Mouse (Mus musculus) erythroblast, embryonic 14.5 days (primary cell): ENCODE data around the gene Rbbp6. TPM values are rescaled to one million over a fixed set of nuclear protein-coding genes. Genes with fewer than 3 reads are reported as not detected.

ENCODE experiments used
- H3K27me3 ChIP-seq: 2 replicates; pipeline ENCODE4 v1.6.1; 2012; ENCODE audit warnings: inconsistent platforms; ENCODE audit not compliant: control insufficient read depth
- H3K36me3 ChIP-seq: 2 replicates; pipeline ENCODE4 v1.6.1; 2012; ENCODE audit warnings: mild to moderate bottlenecking, inconsistent platforms; ENCODE audit not compliant: control insufficient read depth
- H3K4me1 ChIP-seq: 2 replicates; pipeline ENCODE4 v1.6.1; 2012; ENCODE audit warnings: inconsistent platforms; ENCODE audit not compliant: control insufficient read depth
- H3K4me3 ChIP-seq: replicated peaks from 2 replicates; pipeline ENCODE3; 2012; ENCODE audit warnings: moderate library complexity, mild to moderate bottlenecking, inconsistent platforms
- H3K9me3 ChIP-seq: 2 replicates; pipeline ENCODE4 v1.6.1; 2012; ENCODE audit warnings: low read length, inconsistent platforms, mixed read lengths; ENCODE audit not compliant: control insufficient read depth
- GATA1 ChIP-seq: IDR thresholded peaks from 2 replicates; pipeline ENCODE4 v1.6.1; 2012; ENCODE audit warnings: low read length, inconsistent platforms, mixed read lengths
- TAL1 ChIP-seq: IDR thresholded peaks from 3 replicates; pipeline ENCODE4 v1.6.1; 2012; ENCODE audit warnings: low read length, inconsistent platforms, mixed read lengths
- polyA plus RNA-seq: library from polyadenylated mRNA; stranded (reverse); fragments of >175 nt; gene quantifications from 2 replicates; pipeline ENCODE4 v1.2.3, GENCODE M21; 2012

Rbbp6 gene
- polyA plus RNA-seq, 1 experiment: 4.7 TPM

- Histone ChIP-seq H3K36me3 (peaks cover 84% of the 10 kb centered on the region), H3K4me3 (no peak overlapping the region), H3K9me3 (no peaks in the 10 kb centered on the region), H3K4me1 (no peaks in the 10 kb centered on the region), H3K27me3 (no peaks in the 10 kb centered on the region)
- TF ChIP-seq GATA1 (no peak), TAL1 (no peak)
Measured at GRCm38 (mm10) chr7:123001341-123002027, 36.0 kb downstream of the Rbbp6 start.

DNA sequence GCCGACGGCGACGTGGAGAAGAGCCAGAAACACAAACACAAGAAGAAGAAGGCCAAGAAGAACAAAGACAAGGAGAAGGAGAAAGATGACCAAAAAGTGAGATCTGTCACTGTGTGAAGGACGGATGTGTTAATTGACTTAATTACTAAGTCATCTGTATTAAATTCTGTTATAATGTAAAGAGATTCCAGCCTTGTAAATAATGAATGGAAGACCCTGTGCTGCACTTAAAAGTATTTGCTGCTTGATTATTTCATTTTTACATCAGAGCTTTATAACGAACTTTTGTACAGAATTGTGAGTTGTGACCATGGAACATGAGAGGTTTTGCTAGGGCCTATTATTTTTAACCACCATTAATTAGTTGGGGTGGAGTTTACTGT lies 36.5 kb downstream of the Rbbp6 start:
- Histone ChIP-seq H3K36me3 (peaks cover 78% of the 10 kb centered on the region), H3K4me3 (no peak overlapping the region), H3K27me3 (no peaks in the 10 kb centered on the region), H3K9me3 (no peaks in the 10 kb centered on the region), H3K4me1 (no peaks in the 10 kb centered on the region)
- TF ChIP-seq TAL1: no peak
- TF ChIP-seq GATA1: no peak

DNA sequence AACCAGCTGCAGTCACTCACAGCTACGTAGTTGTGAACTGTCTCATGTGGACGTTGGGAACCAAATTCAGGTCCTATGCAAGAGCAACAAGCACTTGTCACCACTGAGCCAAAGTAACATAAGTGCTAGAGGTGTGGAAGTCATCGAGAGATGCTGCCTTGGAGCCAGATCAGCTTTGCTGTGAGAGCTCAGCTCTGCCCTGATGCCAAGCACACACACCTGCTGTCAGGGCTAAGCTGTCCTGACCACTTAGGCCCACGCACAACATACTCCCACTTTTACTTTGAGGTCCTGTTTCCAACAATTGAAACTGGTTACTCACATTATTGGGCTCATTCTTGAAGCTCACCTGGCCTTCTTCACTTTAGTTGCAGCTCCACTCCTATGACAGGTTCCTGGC lies 37.7 kb downstream of the Rbbp6 start:
- Histone ChIP-seq H3K4me3 (no peak overlapping the region), H3K9me3 (no peaks in the 10 kb centered on the region), H3K4me1 (no peaks in the 10 kb centered on the region), H3K36me3 (peaks cover 67% of the 10 kb centered on the region), H3K27me3 (no peaks in the 10 kb centered on the region)
- TF ChIP-seq GATA1 (no peak), TAL1 (no peak)

GRCm38 (mm10) chr7:123004442-123004841 lies 39.0 kb downstream of the Rbbp6 start:
- TF ChIP-seq GATA1: no peak
- no peak for TF ChIP-seq TAL1
- Histone ChIP-seq H3K36me3 (peaks cover 54% of the 10 kb centered on the region), H3K4me1 (no peaks in the 10 kb centered on the region), H3K4me3 (no peak overlapping the region), H3K27me3 (no peaks in the 10 kb centered on the region), H3K9me3 (no peaks in the 10 kb centered on the region)

DNA sequence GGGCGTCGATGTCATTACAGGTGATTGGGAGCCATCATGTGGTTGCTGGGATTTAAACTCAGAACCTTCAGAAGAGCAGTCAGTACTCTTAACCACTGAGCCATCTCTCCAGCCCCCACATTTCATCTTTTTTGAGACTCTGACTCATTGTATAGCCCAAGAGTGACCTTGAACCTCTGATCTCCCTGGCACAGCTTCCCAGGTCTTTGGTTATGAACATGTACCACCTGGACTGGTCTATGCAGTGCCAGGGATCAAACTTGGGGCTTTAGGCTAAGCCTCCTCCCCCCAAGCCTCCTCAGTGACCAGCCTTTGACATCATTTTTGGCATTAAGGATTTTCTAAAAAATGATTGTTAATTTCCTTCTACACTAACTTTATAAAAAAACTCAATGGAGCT lies 40.8 kb downstream of the Rbbp6 start:
- H3K4me3 ChIP-seq: no peak overlapping the region
- H3K9me3 ChIP-seq: no peaks in the 10 kb centered on the region
- TF ChIP-seq TAL1: no peak
- no peak for TF ChIP-seq GATA1
- no peaks in the 10 kb centered on the region for H3K4me1 ChIP-seq
- no peaks in the 10 kb centered on the region for H3K27me3 ChIP-seq
- peaks cover 37% of the 10 kb centered on the region for H3K36me3 ChIP-seq

GRCm38 (mm10) chr7:123007743-123008142 lies 42.3 kb downstream of the Rbbp6 start:
- Histone ChIP-seq H3K4me1 (no peaks in the 10 kb centered on the region), H3K4me3 (no peak overlapping the region), H3K27me3 (no peaks in the 10 kb centered on the region), H3K9me3 (no peaks in the 10 kb centered on the region), H3K36me3 (peaks cover 22% of the 10 kb centered on the region)
- TF ChIP-seq TAL1 (no peak), GATA1 (no peak)

DNA sequence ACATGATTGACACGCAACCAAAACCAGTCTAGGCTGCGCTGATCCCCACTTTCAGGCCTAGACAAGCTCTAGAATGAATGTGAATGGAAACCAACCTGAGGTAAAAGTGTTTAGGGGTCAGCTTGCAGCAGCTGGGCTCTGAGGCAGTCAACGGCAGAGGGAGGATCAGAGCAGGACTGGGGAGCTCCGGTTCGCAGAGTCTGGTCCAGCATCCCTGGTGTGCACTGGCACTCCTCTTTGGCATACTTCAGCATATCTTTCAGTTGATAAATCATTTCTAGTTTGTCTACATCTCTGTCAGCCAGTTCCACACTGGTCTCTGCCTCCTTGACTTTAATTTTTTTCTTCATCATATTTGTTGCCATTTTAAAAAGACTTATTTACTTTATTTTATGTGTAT lies 48.0 kb downstream of the Rbbp6 start:
- H3K4me3 ChIP-seq: no peak overlapping the region
- no peaks in the 10 kb centered on the region for H3K27me3 ChIP-seq
- no peak for TF ChIP-seq TAL1
- TF ChIP-seq GATA1: no peak
- H3K4me1 ChIP-seq: no peaks in the 10 kb centered on the region
- no peaks in the 10 kb centered on the region for H3K9me3 ChIP-seq
- no peaks in the 10 kb centered on the region for H3K36me3 ChIP-seq

DNA sequence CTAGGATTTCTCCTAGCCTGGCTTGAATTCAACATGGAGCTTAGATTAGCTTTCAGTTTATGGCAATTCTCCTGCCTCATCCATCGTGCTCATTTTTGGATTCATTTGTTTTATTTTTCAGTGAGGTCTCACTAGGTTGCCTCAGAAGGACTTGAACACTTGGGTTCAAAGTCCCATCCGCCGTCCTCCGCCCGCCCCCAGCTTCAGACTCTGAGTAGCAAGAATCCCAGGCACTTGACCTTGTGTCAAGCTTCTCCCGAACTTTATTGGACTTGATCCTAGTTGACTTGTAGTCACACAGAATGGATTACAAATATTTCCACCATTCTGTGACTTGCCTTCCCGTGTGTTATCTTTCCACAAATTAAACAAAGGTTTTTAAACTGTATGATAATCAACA lies 49.2 kb downstream of the Rbbp6 start:
- H3K4me3 ChIP-seq: no peak overlapping the region
- no peaks in the 10 kb centered on the region for H3K27me3 ChIP-seq
- TF ChIP-seq TAL1: no peak
- no peak for TF ChIP-seq GATA1
- H3K36me3 ChIP-seq: no peaks in the 10 kb centered on the region
- no peaks in the 10 kb centered on the region for H3K4me1 ChIP-seq
- no peaks in the 10 kb centered on the region for H3K9me3 ChIP-seq

- H3K4me1 ChIP-seq: no peaks in the 10 kb centered on the region
- H3K27me3 ChIP-seq: no peaks in the 10 kb centered on the region
- TF ChIP-seq TAL1 (no peak), GATA1 (no peak)
- no peaks in the 10 kb centered on the region for H3K36me3 ChIP-seq
- H3K4me3 ChIP-seq: no peak overlapping the region
- H3K9me3 ChIP-seq: no peaks in the 10 kb centered on the region; the same call in 1 of the 2 replicates
Measured at GRCm38 (mm10) chr7:123017627-123018026, 52.1 kb downstream of the Rbbp6 start.

GRCm38 (mm10) chr7:123025123-123025522 lies 59.6 kb downstream of the Rbbp6 start:
- no peaks in the 10 kb centered on the region; the same call in 1 of the 2 replicates for H3K9me3 ChIP-seq
- TF ChIP-seq GATA1 (no peak), TAL1 (no peak)
- H3K4me1 ChIP-seq: no peaks in the 10 kb centered on the region
- no peaks in the 10 kb centered on the region for H3K36me3 ChIP-seq
- H3K4me3 ChIP-seq: no peak overlapping the region
- H3K27me3 ChIP-seq: peaks cover under 1% of the 10 kb centered on the region
